Mouse (Mus musculus) adrenal gland, postnatal 14 days (tissue): ENCODE measurements around the gene Olfr543. TPM values are rescaled to one million over a fixed set of nuclear protein-coding genes. Genes with fewer than 3 reads are reported as not detected.

Source experiments
- DNase-seq: peaks from one replicate; pipeline ENCODE4 v3.0.0; 2021; ENCODE audit warnings: mixed read lengths
- total RNA-seq: library from RNA; stranded (reverse); gene quantifications from 2 replicates; pipeline ENCODE4 v1.2.3, GENCODE M21; 2021

Gene Olfr543
- total RNA-seq, 1 experiment from 2014 or later = not detected

- no peak for DNase-seq
Measured at GRCm38 (mm10) chr7:102476601-102477000, 4.9 kb downstream of the Olfr543 start.

- no peak for DNase-seq
Measured at GRCm38 (mm10) chr7:102472675-102473074, 8.8 kb downstream of the Olfr543 start.

GRCm38 (mm10) chr7:102467566-102467965 is 13.9 kb downstream of the Olfr543 start:
- DNase-seq = no peak

- no peak for DNase-seq
Measured at GRCm38 (mm10) chr7:102458618-102459380, 22.7 kb downstream of the Olfr543 start.

- peak; percentile 63 for DNase-seq
Measured at GRCm38 (mm10) chr7:102446438-102446837, 35.0 kb downstream of the Olfr543 start.

GRCm38 (mm10) chr7:102444301-102444700 is 37.2 kb downstream of the Olfr543 start:
- no peak for DNase-seq

- DNase-seq = no peak
Measured at GRCm38 (mm10) chr7:102442432-102442831, 39.0 kb downstream of the Olfr543 start.

GRCm38 (mm10) chr7:102441657-102442391 is 39.7 kb downstream of the Olfr543 start, which contains the start of gene Rrm1:
Rrm1 (plus strand) TSS chr7:102441695.
- DNase-seq = peak; percentile 96

GRCm38 (mm10) chr7:102440822-102441656 is 40.4 kb downstream of the Olfr543 start:
- no peak for DNase-seq

GRCm38 (mm10) chr7:102434344-102434743 is 47.1 kb downstream of the Olfr543 start:
- DNase-seq = no peak

Other genes starting within 250 kb of the Olfr543 start
- 53.6 and 63.5 TPM in 2 replicates for gene Rhog, start 225.6 kb downstream of the Olfr543 start, total RNA-seq
- 71.0 and 88.3 TPM in 2 replicates for gene Stim1, start 213.9 kb downstream of the Olfr543 start, total RNA-seq
- 41.7 and 42.2 TPM in 2 replicates for gene Rrm1, start 40.0 kb downstream of the Olfr543 start, total RNA-seq
- not detected in 2 replicates for gene Olfr544, start 6.6 kb upstream of the Olfr543 start, total RNA-seq
- gene Olfr545, start 17.9 kb upstream of the Olfr543 start, total RNA-seq = not detected in 2 replicates
- gene Olfr547, start 53.1 kb upstream of the Olfr543 start, total RNA-seq = not detected in 2 replicates
- not detected in 2 replicates for gene Olfr548-ps1, start 59.2 kb upstream of the Olfr543 start, total RNA-seq
- gene Olfr549, start 68.2 kb upstream of the Olfr543 start, total RNA-seq = not detected in 2 replicates
- 12.3 and 12.5 TPM in 2 replicates for gene Trim21, start 83.8 kb upstream of the Olfr543 start, total RNA-seq
- gene Olfr550, start 89.8 kb upstream of the Olfr543 start, total RNA-seq = not detected in 2 replicates
- gene Olfr551, start 110.2 kb upstream of the Olfr543 start, total RNA-seq = not detected in 2 replicates
- gene Olfr552, start 116.1 kb upstream of the Olfr543 start, total RNA-seq = 0.11 TPM in 1 of 2 replicates, not detected in the other
- gene Olfr553, start 136.5 kb upstream of the Olfr543 start, total RNA-seq = not detected in 2 replicates
- not detected in 2 replicates for gene Olfr554, start 156.8 kb upstream of the Olfr543 start, total RNA-seq
- gene Olfr555, start 177.1 kb upstream of the Olfr543 start, total RNA-seq = not detected in 2 replicates
- gene Olfr556, start 183.2 kb upstream of the Olfr543 start, total RNA-seq = not detected in 2 replicates
- 9.4 and 10.3 TPM in 2 replicates for gene Trim68, start 205.6 kb upstream of the Olfr543 start, total RNA-seq
- not detected in 2 replicates for gene Olfr557, start 214.2 kb upstream of the Olfr543 start, total RNA-seq
- gene Olfr558, start 220.5 kb upstream of the Olfr543 start, total RNA-seq = 1.1 and 1.4 TPM in 2 replicates
- gene Olfr33, start 237.4 kb upstream of the Olfr543 start, total RNA-seq = not detected in 2 replicates
- not detected in 2 replicates for gene Olfr559, start 245.8 kb upstream of the Olfr543 start, total RNA-seq